Mouse (Mus musculus): ENCODE data around the gene Wdcp.

- TF ChIP-seq CTCF (IDR thresholded peaks at IDR 0.05; ENCODE audit: low read depth, low read length) (no peak), POLR2A (IDR thresholded peaks at IDR 0.05; ENCODE audit: insufficient read depth, low read length) (no peak)
These were observed 45.6 kb downstream of the Wdcp start for GRCm38 (mm10) chr12:4888739-4889138.
